Mouse (Mus musculus): ENCODE results near the gene Uap1.

Uap1 gene

GRCm38 (mm10) chr1:170174814-170175332 lies at the start of gene Uap1:
Uap1 (minus strand) TSS chr1:170174957.
- peak; percentile 93 for DNase-seq (ENCODE audit: low read depth, low spot score)

- no peak for DNase-seq (ENCODE audit: low read depth, low spot score)
These were observed 48.5 kb upstream of the Uap1 start for GRCm38 (mm10) chr1:170223276-170223675.

GRCm38 (mm10) chr1:170220351-170220750 lies 45.6 kb upstream of the Uap1 start:
- no peak for DNase-seq (ENCODE audit: low read depth, low spot score)

- DNase-seq (ENCODE audit: low read depth, low spot score): peak; percentile 70
These were observed 43.5 kb upstream of the Uap1 start for GRCm38 (mm10) chr1:170218091-170218884.

- DNase-seq (ENCODE audit: low read depth, low spot score): no peak
These were observed 40.8 kb upstream of the Uap1 start for GRCm38 (mm10) chr1:170215590-170215989.

- peak; percentile 83 for DNase-seq (ENCODE audit: low read depth, low spot score)
These were observed 40.2 kb upstream of the Uap1 start, which contains the start of gene Uhmk1 for GRCm38 (mm10) chr1:170214757-170215522. Uhmk1 (minus strand) TSS chr1:170215397.

- DNase-seq (ENCODE audit: low read depth, low spot score): no peak
These were observed 39.6 kb upstream of the Uap1 start for GRCm38 (mm10) chr1:170214383-170214756.

- DNase-seq (ENCODE audit: low read depth, low spot score): no peak
These were observed 38.6 kb upstream of the Uap1 start for GRCm38 (mm10) chr1:170213181-170213879.

- no peak for DNase-seq (ENCODE audit: low read depth, low spot score)
These were observed 31.6 kb upstream of the Uap1 start for GRCm38 (mm10) chr1:170206395-170206794.

- DNase-seq (ENCODE audit: low read depth, low spot score): peak; percentile 51
These were observed 25.6 kb upstream of the Uap1 start for GRCm38 (mm10) chr1:170200379-170200778.

- DNase-seq (ENCODE audit: low read depth, low spot score): no peak
These were observed 21.5 kb upstream of the Uap1 start for GRCm38 (mm10) chr1:170196211-170196610.

GRCm38 (mm10) chr1:170191925-170192324 lies 17.2 kb upstream of the Uap1 start:
- DNase-seq (ENCODE audit: low read depth, low spot score): no peak

GRCm38 (mm10) chr1:170190225-170190624 lies 15.5 kb upstream of the Uap1 start:
- DNase-seq (ENCODE audit: low read depth, low spot score): no peak

- DNase-seq (ENCODE audit: low read depth, low spot score): no peak
These were observed 13.8 kb upstream of the Uap1 start for GRCm38 (mm10) chr1:170188601-170189000.

GRCm38 (mm10) chr1:170186531-170186930 lies 11.8 kb upstream of the Uap1 start:
- DNase-seq (ENCODE audit: low read depth, low spot score): no peak

- no peak for DNase-seq (ENCODE audit: low read depth, low spot score)
These were observed 10.4 kb upstream of the Uap1 start for GRCm38 (mm10) chr1:170185137-170185536.

GRCm38 (mm10) chr1:170182706-170183105 lies 7.9 kb upstream of the Uap1 start:
- no peak for DNase-seq (ENCODE audit: low read depth, low spot score)

GRCm38 (mm10) chr1:170176661-170177239 lies 2.0 kb upstream of the Uap1 start:
- no peak for DNase-seq (ENCODE audit: low read depth, low spot score)

GRCm38 (mm10) chr1:170175848-170176247 lies 1.1 kb upstream of the Uap1 start:
- no peak for DNase-seq (ENCODE audit: low read depth, low spot score)

- DNase-seq (ENCODE audit: low read depth, low spot score): peak; percentile 62
These were observed 555 bp downstream of the Uap1 start for GRCm38 (mm10) chr1:170173991-170174813.

GRCm38 (mm10) chr1:170167781-170168180 lies 7.0 kb downstream of the Uap1 start:
- no peak for DNase-seq (ENCODE audit: low read depth, low spot score)
